Mouse (Mus musculus): Measurements from ENCODE around the gene Minar1. TPM values are rescaled to one million over a fixed set of nuclear protein-coding genes. Genes with fewer than 3 reads are reported as not detected.

Gene Minar1
- polyA plus RNA-seq, 1 experiment from 2014 or later = not detected

Other genes starting within 250 kb of the Minar1 start
- 103 and 114 TPM in 2 replicates for gene Tmed3, start 81.9 kb upstream of the Minar1 start, polyA plus RNA-seq (2015; fragmentation: Nextera tagmentation; extraction: Ambion mirVana)
- not detected in 2 replicates for gene Ankrd34c, start 115.3 kb upstream of the Minar1 start, polyA plus RNA-seq (2015; fragmentation: Nextera tagmentation; extraction: Ambion mirVana)

Data from lung, embryonic 16.5 days (tissue).